Mouse (Mus musculus) R1 (cell line): ENCODE data around the gene Atp1b2.

Source experiments
- DNase-seq: peaks from one replicate; pipeline ENCODE4 v3.0.0-alpha.2; 2018; ENCODE audit warnings: low read depth, low spot score

The Atp1b2 gene

DNA sequence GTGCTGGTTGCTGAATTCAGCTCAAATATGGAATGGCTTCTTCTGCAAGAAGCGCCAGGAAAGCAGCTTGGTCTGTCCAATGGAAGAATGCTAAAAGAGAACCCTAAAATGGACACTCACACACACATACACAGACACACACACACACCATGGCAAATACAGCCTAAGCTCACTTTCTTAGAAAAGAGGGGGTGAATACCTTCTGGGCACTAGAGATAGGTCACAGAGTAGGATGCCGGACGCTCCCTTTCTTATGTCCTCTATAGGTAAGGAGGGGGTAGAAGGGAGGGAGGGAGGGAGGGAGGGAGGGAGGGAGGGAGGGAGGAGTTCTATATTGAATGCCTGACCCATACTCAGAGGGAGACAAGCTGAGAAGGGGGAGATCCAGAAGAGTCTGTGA, 2.8 kb upstream of the Atp1b2 start:
- no peak for DNase-seq

DNA sequence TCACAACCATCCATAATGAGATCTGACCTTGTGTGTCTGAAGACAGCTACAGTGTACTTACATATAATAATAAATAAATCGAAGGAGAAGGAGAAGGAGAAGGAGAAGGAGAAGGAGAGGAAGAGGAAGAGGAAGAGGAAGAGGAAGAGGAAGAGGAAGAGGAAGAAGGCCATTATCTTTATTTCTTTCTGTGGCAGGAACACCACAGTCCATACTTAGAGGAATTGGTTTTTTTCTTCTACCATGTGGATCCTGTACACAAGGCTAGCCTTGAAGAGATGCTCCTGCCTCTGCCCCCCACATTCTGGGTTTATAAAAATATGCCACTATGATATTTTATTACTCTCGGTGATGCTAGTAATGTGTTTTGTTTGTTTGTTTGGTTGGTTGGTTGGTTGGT, 1.1 kb upstream of the Atp1b2 start:
- DNase-seq: no peak

DNA sequence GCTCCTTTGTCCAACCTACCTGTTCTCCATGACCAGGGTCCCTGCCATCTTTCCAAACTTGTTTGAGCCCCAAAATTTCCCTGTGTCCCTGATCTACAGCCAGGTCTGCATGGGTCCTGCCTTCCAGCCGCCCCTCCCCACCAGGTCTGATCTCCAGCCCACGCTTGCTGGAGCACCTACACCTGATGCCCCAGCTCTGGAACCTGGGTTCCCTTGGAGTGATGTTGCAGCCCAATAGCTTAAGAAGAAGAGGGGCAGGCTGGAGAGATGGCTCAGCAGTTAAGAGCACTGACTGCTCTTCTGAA, 701 bp upstream of the Atp1b2 start:
- no peak for DNase-seq

DNA sequence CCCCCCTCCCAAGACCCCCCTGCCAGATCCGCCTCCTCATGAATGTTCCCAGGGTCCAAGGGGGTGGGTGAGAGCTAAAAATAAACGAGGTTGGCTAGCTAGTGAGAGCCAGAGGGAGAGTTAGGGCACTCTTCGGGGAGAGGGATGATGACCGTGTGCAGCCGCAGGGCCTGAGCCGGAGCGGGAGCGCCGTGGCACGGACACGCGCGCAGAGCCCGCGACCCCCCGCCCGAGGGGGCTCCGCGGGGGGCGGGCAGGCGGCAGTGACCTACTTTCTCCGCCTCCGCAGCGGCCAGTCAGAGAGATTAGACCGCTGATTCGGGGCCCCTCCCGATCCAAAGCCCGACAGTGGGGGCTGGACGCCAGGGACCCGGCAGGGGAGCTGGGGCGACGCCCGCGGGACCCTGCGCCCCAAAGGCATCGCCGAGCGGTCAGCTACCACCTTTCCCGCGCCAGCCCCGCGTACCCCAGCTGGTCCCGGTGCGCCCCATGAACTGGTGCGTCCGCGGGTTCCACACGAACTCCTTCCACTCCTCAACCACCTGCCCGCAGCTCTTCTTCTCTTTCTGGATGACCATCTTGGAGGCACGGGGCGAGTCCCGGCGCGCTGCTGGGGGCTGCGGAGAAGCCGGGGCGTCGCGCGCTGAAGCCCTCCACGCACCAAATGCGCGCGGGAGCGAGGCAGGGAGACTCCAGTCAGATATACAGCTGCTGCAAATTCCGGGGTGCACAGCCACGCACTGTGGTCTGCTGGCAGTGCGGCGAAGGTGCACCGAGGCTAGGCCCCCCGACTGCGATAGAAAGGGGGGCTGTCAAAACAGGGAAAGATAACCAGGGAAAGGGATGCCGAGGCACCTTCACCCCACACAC, 712 bp downstream of the Atp1b2 start:
- no peak for DNase-seq

DNA sequence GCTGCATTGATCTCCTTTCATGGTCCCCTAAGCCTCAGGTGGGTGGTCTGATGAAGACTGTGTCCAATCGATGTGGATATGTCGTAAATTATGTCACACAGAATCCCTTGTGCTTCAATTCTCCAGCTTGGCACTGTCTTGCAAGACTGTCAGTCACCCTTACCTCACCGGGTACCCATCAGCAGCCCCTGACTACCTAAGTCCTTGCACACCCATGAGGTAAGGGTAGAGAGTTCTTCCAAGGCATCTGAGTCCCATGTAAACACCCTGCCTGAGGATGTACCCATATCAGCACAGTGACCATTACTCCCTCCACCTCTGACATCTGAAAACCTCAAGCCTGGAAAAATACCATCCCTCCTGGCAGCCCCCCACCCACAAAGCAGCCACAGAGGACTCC, 1.4 kb downstream of the Atp1b2 start:
- DNase-seq: no peak

DNA sequence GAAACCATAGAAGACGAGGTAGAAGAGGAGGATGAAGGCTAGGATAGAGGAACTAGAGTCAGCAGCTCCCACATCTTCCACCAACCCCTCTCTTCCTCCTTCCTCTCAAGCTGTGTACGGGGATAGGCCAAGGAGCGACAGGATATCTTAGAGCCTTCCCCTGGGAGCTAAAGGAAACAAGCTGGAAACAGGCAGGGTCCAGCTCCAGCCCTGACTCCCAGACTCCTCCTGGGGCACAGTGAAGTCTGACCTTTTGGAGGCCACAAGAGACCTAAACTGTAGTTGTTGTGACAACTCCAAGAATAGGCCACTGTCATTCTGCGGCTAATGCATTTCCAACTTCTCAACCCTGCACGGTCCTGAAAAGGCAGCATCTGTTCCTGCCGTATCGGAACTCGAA, 2.2 kb downstream of the Atp1b2 start:
- no peak for DNase-seq

DNA sequence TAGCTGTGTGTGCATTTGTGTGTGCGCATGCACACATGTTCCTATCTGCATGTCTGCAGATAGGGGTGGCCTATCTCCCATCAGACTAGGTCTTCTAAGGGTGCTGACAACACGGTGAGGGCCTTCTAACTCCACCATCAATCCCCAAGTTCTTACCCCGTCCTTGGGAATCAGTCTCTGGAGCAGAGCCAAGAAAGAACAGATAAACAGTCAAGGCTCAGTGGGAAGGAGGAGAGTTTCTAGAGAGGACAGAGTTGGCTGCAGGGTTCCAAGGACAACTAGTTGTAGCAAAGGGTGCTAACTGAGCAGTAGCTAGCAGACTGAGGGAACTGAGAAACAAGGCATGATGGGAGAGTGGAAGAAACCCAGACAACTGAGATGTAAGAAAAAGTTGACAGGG, 4.0 kb downstream of the Atp1b2 start:
- no peak for DNase-seq

DNA sequence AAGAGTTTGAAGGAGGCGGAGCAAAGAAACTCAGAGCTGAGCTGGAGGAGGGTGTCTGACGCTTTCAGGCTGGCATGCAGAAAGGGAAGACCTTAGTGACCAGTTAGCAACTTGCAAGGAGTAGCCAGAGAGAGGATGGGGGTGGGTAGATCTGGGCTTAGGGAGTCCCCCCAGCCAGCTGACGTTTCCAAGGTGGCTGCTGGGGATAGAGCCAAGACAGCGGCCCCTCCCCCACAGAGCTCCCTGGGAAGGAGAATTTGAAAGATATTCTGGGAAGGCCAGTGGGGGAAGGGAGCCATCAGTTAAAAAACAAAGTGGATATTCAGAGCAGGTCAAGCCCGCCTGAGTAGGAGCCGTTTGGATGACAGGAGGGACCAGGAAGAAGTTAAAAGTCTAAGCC, 5.6 kb downstream of the Atp1b2 start:
- peak; percentile 84 for DNase-seq

DNA sequence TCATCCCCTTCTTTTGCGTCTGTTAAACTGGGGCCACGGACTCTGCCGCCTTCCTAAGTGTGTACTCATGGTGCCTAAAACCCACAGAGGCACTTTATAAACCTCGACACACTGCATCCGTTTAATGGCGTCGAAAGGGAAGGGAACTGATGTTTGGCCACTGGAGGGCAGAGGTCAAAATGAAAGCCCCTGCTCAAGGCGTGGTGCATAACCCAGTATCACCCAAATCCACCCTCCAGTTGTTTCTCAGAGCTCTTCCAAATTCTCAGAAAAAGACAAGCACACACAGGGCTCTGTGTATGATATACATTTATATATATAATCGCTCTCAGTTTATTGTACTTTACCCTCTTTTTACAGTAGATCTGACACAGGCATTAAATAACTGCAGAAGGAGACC, 6.3 kb downstream of the Atp1b2 start:
- DNase-seq: peak; percentile 45

DNA sequence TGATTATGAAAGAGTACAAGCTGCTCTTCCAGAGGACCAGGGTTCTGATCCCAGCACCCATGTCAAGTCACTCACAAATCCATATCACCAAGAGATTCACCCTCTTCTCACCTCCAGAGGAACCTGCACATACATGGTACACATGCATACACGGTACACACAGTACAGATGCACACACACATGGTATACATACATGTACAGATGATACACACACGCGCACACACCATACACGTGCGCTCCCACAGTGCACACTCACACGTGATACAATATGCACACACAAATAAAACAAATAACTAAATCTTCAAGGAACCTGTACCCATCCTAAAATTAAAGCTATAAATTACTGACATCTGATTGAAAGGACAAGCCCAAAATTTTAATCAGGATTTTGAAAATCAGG, 10.9 kb downstream of the Atp1b2 start:
- DNase-seq: no peak

DNA sequence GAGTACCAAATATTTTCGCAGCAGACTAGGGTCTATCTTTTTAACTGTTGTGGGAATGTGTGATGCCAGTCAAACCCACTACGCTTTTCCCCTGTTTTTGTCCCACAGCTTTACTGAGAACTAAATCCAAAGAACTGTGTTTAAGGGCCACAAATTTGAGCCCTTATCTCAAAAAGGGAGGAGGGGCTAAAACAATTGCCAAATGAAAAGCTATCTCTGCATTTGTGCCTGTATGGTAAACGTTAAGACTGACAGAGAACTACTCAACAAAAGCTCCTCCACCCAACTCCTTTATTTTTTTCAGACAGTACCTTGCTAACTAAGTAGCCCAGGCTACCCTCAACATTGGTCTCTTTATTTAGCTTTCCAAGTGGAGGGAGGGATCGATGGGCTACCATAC, 12.9 kb downstream of the Atp1b2 start:
- DNase-seq: no peak

DNA sequence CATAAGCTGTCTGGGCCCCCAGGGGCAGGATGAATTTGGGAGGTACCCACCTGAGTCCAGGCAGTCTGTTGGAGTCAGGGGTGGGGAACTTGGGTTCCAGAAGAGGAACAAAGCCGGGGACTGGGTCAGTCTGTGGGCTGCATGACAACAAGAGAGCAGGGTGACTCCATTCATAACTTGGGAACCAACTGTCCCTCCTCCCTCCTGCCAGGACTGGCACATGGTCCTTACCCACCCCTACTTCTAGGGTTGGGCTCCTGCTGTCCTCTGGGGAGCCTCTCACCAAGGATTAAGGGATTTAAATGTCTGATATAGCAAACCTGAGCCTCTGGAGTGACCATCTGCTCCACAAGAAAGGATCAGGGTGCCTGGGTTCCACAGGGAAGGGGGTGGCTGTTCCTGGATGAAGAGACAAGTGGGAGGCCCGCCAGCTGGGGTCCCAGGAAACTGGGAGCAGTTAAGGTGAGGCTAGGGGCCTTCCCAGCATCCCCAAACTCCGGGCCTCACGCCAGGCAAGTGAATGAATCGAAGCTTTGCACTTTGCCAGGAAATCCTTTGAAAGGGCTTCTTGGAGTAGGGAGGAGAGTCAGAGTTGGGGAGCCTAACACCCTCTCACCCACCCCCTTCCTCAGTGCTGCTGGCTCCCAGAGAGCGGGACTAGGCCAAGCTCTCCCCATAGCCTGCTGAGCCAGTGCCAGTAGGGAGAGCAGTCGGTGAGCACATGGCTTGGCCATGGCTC, 13.7 kb downstream of the Atp1b2 start:
- DNase-seq: no peak

DNA sequence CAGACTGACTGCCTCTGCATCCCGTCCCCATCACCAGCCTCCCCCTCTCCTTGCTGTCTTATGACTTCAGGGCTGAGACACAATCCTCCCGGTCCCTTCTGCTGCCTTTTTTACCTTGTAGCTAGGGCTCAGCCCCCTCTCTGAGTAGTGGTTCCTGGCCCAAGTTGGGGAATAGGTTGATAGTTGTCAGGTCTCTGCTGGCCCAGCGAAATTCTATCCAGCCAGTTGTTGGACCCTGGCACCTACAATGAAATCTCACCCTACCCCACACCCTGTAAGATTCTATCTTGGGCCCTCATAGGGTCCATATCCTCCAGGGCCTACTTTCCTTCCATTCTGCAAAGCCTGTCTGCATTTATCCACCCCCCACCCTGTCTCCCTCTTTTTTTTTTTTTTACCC, 14.3 kb downstream of the Atp1b2 start:
- DNase-seq: no peak

DNA sequence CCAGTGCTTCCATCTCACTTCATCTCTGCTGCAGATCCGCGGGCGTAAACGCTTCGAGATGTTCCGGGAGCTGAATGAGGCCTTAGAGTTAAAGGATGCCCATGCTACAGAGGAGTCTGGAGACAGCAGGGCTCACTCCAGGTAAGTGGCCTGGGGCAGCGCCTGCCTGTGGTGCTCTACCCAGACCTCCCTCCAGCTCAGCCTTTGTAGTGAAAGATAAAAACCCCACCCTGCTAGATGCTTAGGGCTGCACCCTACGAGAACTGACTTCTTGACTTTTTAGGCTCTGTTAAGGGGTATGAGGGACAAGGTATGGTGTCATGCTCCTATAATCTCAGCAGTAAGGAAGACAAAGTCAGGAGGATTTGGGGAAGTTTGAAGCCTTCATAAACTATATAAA, 15.1 kb downstream of the Atp1b2 start:
- no peak for DNase-seq

DNA sequence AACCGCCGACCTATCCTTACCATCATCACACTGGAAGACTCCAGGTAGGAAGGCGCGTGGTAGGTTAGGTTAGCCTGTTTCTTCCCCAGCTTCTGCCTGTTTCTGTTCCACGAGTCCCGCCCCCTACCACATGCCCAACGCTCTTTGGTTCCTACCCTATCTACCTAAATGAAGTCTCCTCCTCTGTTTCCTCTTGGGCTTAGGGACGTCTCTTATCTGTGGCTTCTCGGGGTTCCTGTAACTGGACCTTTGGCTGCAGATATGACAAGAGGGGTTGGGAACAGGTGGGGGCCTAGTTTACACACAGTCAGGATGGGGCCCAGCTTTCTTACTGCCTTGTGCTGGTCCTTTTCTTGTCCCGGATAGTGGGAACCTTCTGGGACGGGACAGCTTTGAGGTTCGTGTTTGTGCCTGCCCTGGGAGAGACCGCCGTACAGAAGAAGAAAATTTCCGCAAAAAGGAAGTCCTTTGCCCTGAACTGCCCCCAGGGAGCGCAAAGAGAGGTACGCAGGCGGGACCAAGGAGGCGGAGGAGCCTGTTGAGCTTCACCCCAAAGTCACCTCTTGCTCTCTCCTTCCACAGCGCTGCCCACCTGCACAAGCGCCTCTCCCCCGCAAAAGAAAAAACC, 16.4 kb downstream of the Atp1b2 start:
- DNase-seq: no peak

DNA sequence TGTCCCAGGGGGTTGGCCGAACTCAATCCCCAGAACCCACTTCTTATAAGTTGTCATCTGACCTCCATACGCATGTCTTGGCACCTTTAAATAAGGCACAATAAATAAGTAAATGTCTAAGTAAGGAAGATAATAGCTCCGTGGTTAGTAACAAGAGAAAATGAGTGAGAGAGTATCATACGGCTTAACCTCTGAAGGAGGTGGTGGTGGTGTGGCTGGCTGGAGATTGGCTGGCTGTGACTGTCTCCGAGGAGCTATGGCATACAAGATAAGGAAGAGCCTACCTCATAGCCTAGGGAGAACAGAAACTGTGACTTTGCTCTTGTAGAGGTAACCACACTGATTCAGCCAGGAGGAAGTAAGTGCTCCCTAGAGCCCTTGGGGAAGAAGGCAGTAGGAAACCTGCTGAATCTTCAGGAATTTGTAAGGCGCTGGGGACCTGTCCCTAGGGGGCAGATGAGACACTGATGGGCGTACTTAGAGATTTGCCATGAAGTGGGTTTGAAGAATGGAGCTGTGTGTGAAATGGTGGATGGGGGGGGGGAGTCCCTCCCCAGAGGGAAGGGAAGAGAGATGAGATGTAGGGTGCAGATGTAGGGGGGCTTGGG, 19.9 kb downstream of the Atp1b2 start:
- peak; percentile 66 for DNase-seq

DNA sequence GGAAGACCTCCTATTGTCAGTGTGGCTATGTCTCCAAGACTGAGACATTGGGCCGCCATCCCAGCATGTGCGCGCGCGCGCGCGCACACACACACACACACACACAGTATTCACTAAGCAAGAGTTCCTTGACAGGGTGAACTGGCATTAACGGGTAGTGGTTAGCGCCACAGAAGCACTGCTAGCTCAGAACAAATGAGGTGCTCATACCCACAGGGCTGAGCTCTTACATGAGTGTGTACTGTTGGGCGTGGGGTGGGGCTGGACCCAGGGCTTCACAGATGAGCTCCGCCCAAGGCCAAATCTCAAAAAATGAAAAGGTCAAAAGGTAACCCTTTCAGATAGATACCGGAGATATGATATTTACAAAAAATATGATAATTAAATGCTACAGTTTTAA, 20.8 kb downstream of the Atp1b2 start:
- DNase-seq: peak; percentile 67

DNA sequence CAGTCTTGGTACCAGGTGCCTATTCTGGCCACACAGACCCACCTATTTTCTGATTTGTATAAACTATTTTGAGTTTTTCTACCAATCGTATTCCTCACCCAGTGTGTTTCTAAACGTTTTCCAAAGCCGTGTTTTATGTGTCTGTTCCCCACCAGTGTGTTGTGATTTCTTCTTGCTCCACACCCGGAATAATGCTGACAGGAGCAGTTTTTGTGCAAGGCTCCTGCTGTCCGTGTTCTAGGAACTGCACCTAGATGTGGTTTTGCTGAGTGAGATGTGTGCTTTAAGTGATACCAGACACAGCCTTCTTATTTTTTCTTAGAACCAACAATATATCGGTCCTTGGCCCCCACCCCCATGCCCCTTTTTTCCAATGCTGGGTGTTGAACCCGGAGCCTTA, 21.7 kb downstream of the Atp1b2 start:
- no peak for DNase-seq

DNA sequence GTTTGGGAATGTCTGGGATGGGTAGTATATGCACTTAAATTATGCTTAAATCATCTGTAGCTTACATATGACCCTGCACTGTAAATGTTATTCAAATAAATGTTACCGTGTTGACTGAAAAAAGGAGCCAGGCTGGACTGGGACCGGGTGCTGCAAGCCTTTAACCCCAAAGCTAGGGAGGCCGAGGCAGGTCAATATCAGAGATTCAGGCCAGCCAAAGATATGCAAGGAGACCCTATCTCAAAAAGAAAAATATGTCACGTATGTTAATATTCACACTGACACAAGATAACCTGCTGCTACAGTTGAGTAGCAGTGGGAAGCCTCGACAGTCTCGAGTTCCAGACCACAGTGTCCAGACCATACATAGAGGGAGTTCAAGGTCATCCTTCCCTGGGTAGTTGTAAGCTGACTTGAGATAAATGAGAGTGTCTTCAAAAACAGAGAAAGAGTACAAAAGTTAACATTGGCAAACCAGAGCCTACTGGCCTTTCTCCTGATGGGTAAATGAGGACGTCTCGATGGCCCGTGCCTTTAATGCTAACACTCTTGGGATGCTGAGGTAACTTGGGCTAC, 23.4 kb downstream of the Atp1b2 start:
- DNase-seq: peak; percentile 70

DNA sequence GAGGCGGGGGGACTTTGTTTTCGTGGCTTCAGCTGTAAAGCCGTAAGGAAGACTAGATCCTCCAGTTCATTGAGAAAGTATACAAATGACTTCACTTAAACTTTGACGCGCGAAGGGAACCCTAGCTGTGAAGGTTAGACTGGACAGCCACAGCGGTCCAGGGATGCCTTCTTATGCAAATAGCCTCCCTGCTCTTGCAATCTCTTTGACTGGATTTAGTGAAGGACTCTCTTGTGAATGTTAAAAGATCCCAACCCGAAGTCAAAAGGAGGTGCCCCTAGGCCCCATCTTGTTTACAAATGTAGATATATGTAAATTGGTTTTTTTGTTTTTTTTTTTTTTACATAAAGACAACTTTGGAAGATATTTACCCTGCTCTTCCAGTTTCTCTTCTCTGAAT, 23.9 kb downstream of the Atp1b2 start:
- DNase-seq: peak; percentile 99

DNA sequence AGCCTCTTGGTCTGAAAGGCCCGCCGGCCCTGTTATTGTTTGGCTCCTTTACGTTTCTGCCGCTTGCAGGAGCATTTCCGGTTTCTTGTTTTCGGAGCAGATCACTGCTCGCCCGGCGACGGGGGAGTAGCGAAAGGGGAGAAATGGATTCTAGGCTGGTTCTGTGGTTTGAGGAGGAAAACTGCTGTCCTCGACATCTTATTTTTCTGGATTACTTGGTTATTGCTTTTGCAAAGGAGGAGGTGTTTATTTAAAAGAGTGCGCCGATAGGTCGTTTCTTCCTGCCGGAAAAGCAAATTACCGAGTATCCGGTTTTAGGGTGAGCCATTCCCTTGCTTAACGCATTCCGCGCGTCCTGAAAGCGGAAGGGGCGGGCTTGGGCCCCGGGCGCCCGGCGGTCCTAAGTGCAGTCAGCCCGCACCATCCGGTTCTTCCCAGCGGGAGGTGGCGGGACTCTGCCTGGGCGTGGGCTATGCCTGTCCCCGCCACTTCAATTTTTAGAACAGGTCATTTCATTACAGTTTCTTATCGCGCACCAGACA, 24.5 kb downstream of the Atp1b2 start:
- peak; percentile 97 for DNase-seq
